Mouse (Mus musculus) liver, embryonic 13.5 days (tissue): Measurements from ENCODE around the gene Gosr2. TPM values are rescaled to one million over a fixed set of nuclear protein-coding genes. Genes with fewer than 3 reads are reported as not detected.

Experiments
- ATAC-seq: fragments of 200-750 bp; cut with Nextera tagmentation; 2 replicates; pipeline ENCODE4 v1.8.0; 2017; ENCODE audit warnings: low read depth, mild to moderate bottlenecking, moderate number of reproducible peaks, moderate library complexity
- DNase-seq: peaks from one replicate; pipeline ENCODE4 v3.0.0; 2022
- H3K27ac ChIP-seq: fragments of 300-500 bp; sonication (generic); 2 replicates; pipeline ENCODE4 v1.5.1; 2015; ENCODE audit warnings: moderate library complexity, mild to moderate bottlenecking, inconsistent platforms
- H3K27me3 ChIP-seq: fragments of 300-500 bp; sonication (generic); 2 replicates; pipeline ENCODE4 v1.6.1; 2015; ENCODE audit warnings: mild to moderate bottlenecking, inconsistent platforms
- H3K36me3 ChIP-seq: fragments of 300-500 bp; sonication (generic); 2 replicates; pipeline ENCODE4 v1.6.1; 2015; ENCODE audit warnings: mild to moderate bottlenecking, inconsistent platforms
- H3K4me1 ChIP-seq: fragments of 300-500 bp; sonication (generic); replicated peaks from 2 replicates; pipeline ENCODE4 v1.6.1; 2015; ENCODE audit warnings: inconsistent platforms
- H3K4me2 ChIP-seq: fragments of 300-500 bp; sonication (generic); 2 replicates; pipeline ENCODE4 v1.6.1; 2015; ENCODE audit warnings: inconsistent platforms, mild to moderate bottlenecking, moderate library complexity
- H3K4me3 ChIP-seq: fragments of 300-500 bp; sonication (generic); replicated peaks from 2 replicates; pipeline ENCODE4 v1.5.1; 2015; ENCODE audit warnings: mild to moderate bottlenecking, inconsistent platforms
- H3K9ac ChIP-seq: fragments of 300-500 bp; sonication (generic); 2 replicates; pipeline ENCODE4 v1.6.1; 2015; ENCODE audit warnings: mild to moderate bottlenecking, inconsistent platforms
- H3K9me3 ChIP-seq: fragments of 300-500 bp; sonication (generic); replicated peaks from 2 replicates; pipeline ENCODE4 v1.6.1; 2016; ENCODE audit warnings: inconsistent platforms
- WGBS: fragments of 180-500 bp; shearing (Covaris S2); methylation state at CpG from one replicate; pipeline ENCODE4 v1.1.7; 2015; ENCODE audit not compliant: insufficient replicate concordance; 5-methylcytosine and 5-hydroxymethylcytosine counted together
- polyA plus RNA-seq: library from polyadenylated mRNA; unstranded; fragments of >200 nt; fragmentation: Nextera tagmentation; extraction: Ambion mirVana; gene quantifications from 2 replicates; pipeline ENCODE4 v1.2.1, GENCODE M21; 2015

The Gosr2 gene
- polyA plus RNA-seq, 1 experiment from 2014 or later = 43.2 TPM

DNA sequence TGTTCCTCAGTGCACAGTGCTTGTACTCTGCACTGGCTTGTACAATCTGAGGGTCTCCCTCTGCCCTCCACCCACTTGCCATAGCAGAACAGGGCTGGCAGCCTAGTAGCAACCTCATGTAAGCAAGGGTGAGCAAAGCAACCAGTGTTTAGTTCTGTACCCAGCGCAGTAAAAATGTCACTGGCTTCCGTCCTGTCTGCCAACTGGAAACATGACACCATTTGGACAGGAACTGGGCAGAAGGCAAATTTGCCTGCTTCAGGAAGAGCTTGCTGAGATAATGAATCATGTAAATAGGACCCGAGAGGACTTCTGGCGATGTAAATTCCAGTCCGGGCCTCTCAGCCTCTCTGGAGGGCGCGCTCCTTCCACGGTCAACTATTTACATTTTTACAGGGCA lies 52.0 kb downstream of the Gosr2 start:
- no peak for ATAC-seq
- no peak for DNase-seq
- peaks cover 10% of the 10 kb centered on the region; the same call in 1 of the 2 replicates for H3K4me1 ChIP-seq
- no peaks in the 10 kb centered on the region for H3K9me3 ChIP-seq
- H3K27ac ChIP-seq = no peak overlapping the region
- H3K27me3 ChIP-seq = peaks cover 60% of the 10 kb centered on the region
- H3K4me3 ChIP-seq = no peak overlapping the region
- no peaks in the 10 kb centered on the region for H3K36me3 ChIP-seq
- H3K4me2 ChIP-seq = no peak overlapping the region
- H3K9ac ChIP-seq = no peak overlapping the region
- 68% methylated on average over 8 of the region's 8 CpGs for WGBS

- H3K9me3 ChIP-seq = no peaks in the 10 kb centered on the region
- 49% methylated on average over 9 of the region's 9 CpGs for WGBS
- ATAC-seq (no peak), DNase-seq (no peak)
- no peak overlapping the region for H3K9ac ChIP-seq
- H3K4me3 ChIP-seq = no peak overlapping the region
- H3K27me3 ChIP-seq = peaks cover 52% of the 10 kb centered on the region
- no peak overlapping the region for H3K27ac ChIP-seq
- no peaks in the 10 kb centered on the region for H3K4me1 ChIP-seq
- no peak overlapping the region for H3K4me2 ChIP-seq
- H3K36me3 ChIP-seq = no peaks in the 10 kb centered on the region
These were observed 54.5 kb downstream of the Gosr2 start for GRCm38 (mm10) chr11:103643211-103643610.

DNA sequence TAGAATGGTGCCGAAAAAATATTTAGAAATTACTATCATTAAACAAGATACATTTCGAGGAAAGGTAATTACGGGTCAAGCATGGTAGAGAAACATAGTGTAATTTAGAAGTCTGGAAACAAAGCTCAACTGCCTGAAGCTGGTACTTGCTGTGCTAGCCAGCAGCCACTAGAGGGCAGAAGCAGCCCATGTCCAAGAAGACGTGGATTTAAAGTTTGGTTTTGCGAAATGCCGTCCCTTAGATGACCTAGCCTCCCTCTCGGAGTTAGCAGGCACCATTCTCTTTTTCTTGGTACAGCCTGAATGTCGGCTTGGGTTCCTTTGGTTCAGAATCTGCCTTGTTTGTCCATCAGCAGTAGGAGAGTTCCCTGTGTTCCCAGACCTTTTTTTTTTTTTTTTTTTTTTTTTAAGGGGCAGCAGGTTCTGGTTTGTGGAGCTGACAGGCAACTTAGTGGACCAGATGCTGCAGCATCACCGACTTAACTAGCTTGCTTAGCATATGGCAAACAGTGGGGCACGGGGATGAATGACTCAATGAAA lies 58.2 kb downstream of the Gosr2 start:
- DNase-seq (peak; percentile 9), ATAC-seq (no peak)
- Histone ChIP-seq H3K4me2 (no peak overlapping the region), H3K4me1 (no peaks in the 10 kb centered on the region), H3K27ac (no peak overlapping the region), H3K9me3 (no peaks in the 10 kb centered on the region), H3K9ac (no peak overlapping the region), H3K4me3 (no peak overlapping the region), H3K27me3 (peaks cover 26% of the 10 kb centered on the region), H3K36me3 (no peaks in the 10 kb centered on the region)
- 3% methylated on average over 10 of the region's 10 CpGs for WGBS

DNA sequence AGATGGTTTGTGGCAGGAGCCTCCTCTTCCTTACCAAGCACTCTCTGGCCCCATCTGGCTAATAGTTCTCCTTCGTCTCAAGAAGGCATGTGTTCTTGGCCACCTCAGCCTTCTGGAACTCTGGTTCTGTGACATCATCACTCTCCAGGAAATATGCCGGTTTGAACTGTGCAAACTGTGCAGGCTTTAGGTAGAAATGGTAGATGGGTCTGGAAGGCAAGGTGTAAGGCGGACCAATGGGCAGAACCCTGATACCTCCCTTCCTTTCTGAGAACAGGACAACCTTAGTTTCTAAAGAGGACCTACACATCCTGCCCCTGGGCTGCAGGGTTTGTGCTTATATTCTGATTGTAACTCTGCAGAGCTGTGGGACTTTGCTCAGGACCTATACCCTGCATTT lies 58.9 kb downstream of the Gosr2 start, which contains the start of gene Lyzl6:
Gene Lyzl6 (minus strand): TSS at position 101 of the 400 bp plus-strand sequence.
- no peak for ATAC-seq
- Histone ChIP-seq H3K36me3 (no peaks in the 10 kb centered on the region), H3K9me3 (no peaks in the 10 kb centered on the region), H3K4me2 (no peak within 1 kb of the TSS), H3K9ac (no peak within 1 kb of the TSS), H3K27ac (no peak within 1 kb of the TSS), H3K4me1 (no peaks in the 10 kb centered on the region), H3K4me3 (no peak within 1 kb of the TSS), H3K27me3 (peaks cover 26% of the 10 kb centered on the region)
- 52% methylated on average over 3 of the region's 3 CpGs for WGBS
- no peak for DNase-seq

DNA sequence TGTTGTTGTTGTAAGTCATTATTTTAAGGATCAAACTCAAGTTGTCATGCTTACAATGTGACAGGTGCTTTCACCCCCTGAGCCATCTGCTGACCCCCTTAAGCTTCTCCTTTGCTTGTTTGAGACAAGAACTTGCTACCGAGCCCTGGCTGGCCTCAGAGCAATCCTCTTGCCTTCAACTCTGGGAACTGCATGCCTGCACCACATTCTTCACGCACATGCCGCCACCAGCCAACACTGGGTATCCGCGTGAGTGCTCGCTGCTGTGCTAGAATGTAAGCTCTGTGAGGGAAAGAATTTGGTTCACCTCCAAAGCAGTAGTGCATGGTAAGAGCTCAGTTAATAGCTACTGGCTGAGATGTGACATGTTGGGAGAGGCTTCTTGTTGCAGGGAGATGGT lies 61.4 kb downstream of the Gosr2 start:
- no peak overlapping the region for H3K4me3 ChIP-seq
- peaks cover 22% of the 10 kb centered on the region for H3K27me3 ChIP-seq
- no peak overlapping the region for H3K4me2 ChIP-seq
- H3K9me3 ChIP-seq = no peaks in the 10 kb centered on the region
- WGBS = 66% methylated on average over 6 of the region's 6 CpGs
- DNase-seq = no peak
- no peak overlapping the region for H3K9ac ChIP-seq
- H3K27ac ChIP-seq = no peak overlapping the region
- no peaks in the 10 kb centered on the region for H3K36me3 ChIP-seq
- ATAC-seq = no peak
- H3K4me1 ChIP-seq = no peaks in the 10 kb centered on the region

- no peak for DNase-seq
- no peaks in the 10 kb centered on the region for H3K9me3 ChIP-seq
- H3K4me1 ChIP-seq = no peaks in the 10 kb centered on the region
- ATAC-seq = no peak
- peaks cover 15% of the 10 kb centered on the region for H3K27me3 ChIP-seq
- H3K27ac ChIP-seq = no peak overlapping the region
- WGBS = 67% methylated on average over 3 of the region's 3 CpGs
- no peak overlapping the region for H3K4me2 ChIP-seq
- H3K36me3 ChIP-seq = no peaks in the 10 kb centered on the region
- no peak overlapping the region for H3K9ac ChIP-seq
- no peak overlapping the region for H3K4me3 ChIP-seq
These were observed 62.2 kb downstream of the Gosr2 start for GRCm38 (mm10) chr11:103635481-103635880.

GRCm38 (mm10) chr11:103634806-103635205 lies 62.9 kb downstream of the Gosr2 start:
- Histone ChIP-seq H3K4me2 (no peak overlapping the region), H3K27me3 (peaks cover 8% of the 10 kb centered on the region), H3K9ac (no peak overlapping the region), H3K36me3 (no peaks in the 10 kb centered on the region), H3K4me3 (no peak overlapping the region), H3K27ac (no peak overlapping the region), H3K9me3 (no peaks in the 10 kb centered on the region), H3K4me1 (no peaks in the 10 kb centered on the region)
- WGBS = 69% methylated on average over 7 of the region's 7 CpGs
- no peak for DNase-seq
- no peak for ATAC-seq

DNA sequence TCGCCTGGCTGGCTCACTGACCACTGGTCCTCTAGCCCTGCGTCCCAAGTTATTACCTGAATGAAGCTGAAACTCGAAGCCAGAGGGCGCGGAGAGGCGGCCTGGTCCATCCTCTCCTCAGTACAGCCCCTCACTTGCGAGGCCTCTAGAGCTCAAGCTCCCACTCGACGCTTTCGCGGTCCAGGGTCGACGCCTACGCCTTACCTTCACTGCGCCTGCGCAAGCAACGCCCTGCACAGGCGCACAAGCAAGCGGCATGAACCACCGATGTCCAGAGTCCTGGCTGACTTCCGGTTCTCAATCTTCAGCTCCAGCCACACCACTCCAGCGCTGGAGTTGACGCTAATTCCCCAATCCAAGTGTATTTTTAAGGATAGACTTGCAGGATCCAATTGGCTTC lies 70.2 kb downstream of the Gosr2 start:
- no peak for DNase-seq
- Histone ChIP-seq H3K27me3 (no peaks in the 10 kb centered on the region), H3K4me2 (no peak overlapping the region), H3K4me3 (no peak overlapping the region), H3K36me3 (no peaks in the 10 kb centered on the region), H3K4me1 (no peaks in the 10 kb centered on the region), H3K27ac (no peak overlapping the region), H3K9me3 (no peaks in the 10 kb centered on the region), H3K9ac (no peak overlapping the region)
- WGBS = 69% methylated on average over 23 of the region's 23 CpGs
- no peak for ATAC-seq

Other genes with a start within 250 kb of the Gosr2 start
- not detected in 2 replicates for gene Lrrc37a, start 193.3 kb downstream of the Gosr2 start, polyA plus RNA-seq
- gene Gm884, start 76.8 kb downstream of the Gosr2 start, polyA plus RNA-seq = not detected in 2 replicates
- gene Lyzl6, start 59.0 kb downstream of the Gosr2 start, polyA plus RNA-seq = not detected in 2 replicates
- not detected in 2 replicates for gene Rprml, start 48.3 kb downstream of the Gosr2 start, polyA plus RNA-seq
- gene Wnt9b, start 51.9 kb upstream of the Gosr2 start, polyA plus RNA-seq = 0.02 TPM in 1 of 2 replicates, not detected in the other
- gene Wnt3, start 76.3 kb upstream of the Gosr2 start, polyA plus RNA-seq = 0.05 and 0.10 TPM in 2 replicates